Comparison of ENCODE assay signal across 12 mouse cellular contexts in genomic region chr6:133812342-133812741, GRCm38 (mm10). TPM values are rescaled to one million over a fixed set of nuclear protein-coding genes. Genes with fewer than 3 reads are reported as not detected.
DNase-seq lines count a peak whose midpoint lies in the region; ATAC-seq and TF ChIP-seq lines count a peak whose summit lies in the region.
"Had no signal": no experiment of that assay in that cellular context is flagged by ENCODE, and none has a peak within 500 bp of the region (broad histone marks: within the 10 kb centered on the region; RNA-seq: fewer than 3 reads in every experiment).

No protein-coding gene starts in this region.

- H3K4me2 ChIP-seq in kidney, embryonic 15.5 days: no peak overlapping the region
- H3K4me2 ChIP-seq: forebrain, embryonic 12.5 days had no signal

- ATAC-seq in kidney, embryonic 15.5 days (replicated peaks; ENCODE audit: low FRiP score): no peak

- no peak overlapping the region for H3K27ac ChIP-seq in kidney, embryonic 15.5 days
- no peak overlapping the region for H3K27ac ChIP-seq in small intestine, adult 2 months (ENCODE audit: insufficient read depth, low read depth, low read length)
- H3K27ac ChIP-seq: forebrain, embryonic 12.5 days had no signal

- no peak overlapping the region for H3K9ac ChIP-seq in kidney, embryonic 15.5 days
- H3K9ac ChIP-seq: forebrain, embryonic 12.5 days had no signal

- no peak overlapping the region for H3K4me3 ChIP-seq in kidney, embryonic 15.5 days (replicated peaks)
- H3K4me3 ChIP-seq in small intestine, adult 2 months (ENCODE audit: low read depth, low read length): no peak overlapping the region
- H3K4me3 ChIP-seq: forebrain, embryonic 12.5 days; megakaryocyte, embryonic 14.5 days had no signal

- no peak for TF ChIP-seq POLR2A in small intestine, adult 2 months (IDR thresholded peaks at IDR 0.05; ENCODE audit: low read depth, low read length)

- H3K4me1 ChIP-seq in kidney, embryonic 15.5 days: no peaks in the 10 kb centered on the region
- no peaks in the 10 kb centered on the region for H3K4me1 ChIP-seq in small intestine, adult 2 months (ENCODE audit: control insufficient read depth, insufficient read depth, insufficient read length, low read length)
- H3K4me1 ChIP-seq: forebrain, embryonic 12.5 days; megakaryocyte, embryonic 14.5 days had no signal

- DNase-seq in adrenal gland, adult 2 months: peak; percentile 4
- DNase-seq in adrenal gland, adult 8-10 months: no peak
- DNase-seq in kidney, adult 18-20 months: peak; percentile 13
- DNase-seq in right cerebral cortex, adult 2 months (ENCODE audit: low spot score in 2 of 2): peak; percentile 1 to 4
- no peak for DNase-seq in right cerebral cortex, postnatal 25 days
- DNase-seq in gastrocnemius, adult 18-20 months (ENCODE audit: low spot score): no peak
- DNase-seq: heart, postnatal 36 days had no signal

- no peaks in the 10 kb centered on the region for H3K36me3 ChIP-seq in kidney, embryonic 15.5 days
- no peaks in the 10 kb centered on the region for H3K36me3 ChIP-seq in small intestine, adult 2 months (ENCODE audit: control insufficient read depth, insufficient read depth, low read length)
- H3K36me3 ChIP-seq: forebrain, embryonic 12.5 days had no signal

- TF ChIP-seq CTCF in small intestine, adult 2 months (IDR thresholded peaks at IDR 0.05; ENCODE audit: extremely low read depth, insufficient read length, insufficient replicate concordance, low read depth, low read length): peak; percentile 35; the same call in 1 of the 2 replicates

- H3K27me3 ChIP-seq in kidney, embryonic 15.5 days: no peaks in the 10 kb centered on the region
- no peaks in the 10 kb centered on the region for H3K27me3 ChIP-seq in small intestine, adult 2 months (ENCODE audit: control insufficient read depth, insufficient read depth, low read length)
- H3K27me3 ChIP-seq: forebrain, embryonic 12.5 days; megakaryocyte, embryonic 14.5 days had no signal

- 38% methylated on average over 1 of the region's 1 CpGs for WGBS in kidney, embryonic 15.5 days
- WGBS in small intestine, adult 2 months: 36% methylated on average over 1 of the region's 1 CpGs

- H3K9me3 ChIP-seq in kidney, embryonic 15.5 days (replicated peaks): no peaks in the 10 kb centered on the region
- H3K9me3 ChIP-seq: megakaryocyte, embryonic 14.5 days had no signal

RNA-seq across cellular contexts. Expression of gene Kap, which starts 41.2 kb away (rescaled TPM):
- total RNA-seq in adrenal gland, adult 2 months (2021): 1 to 10 TPM in 1 of 2 experiments, not detected in 1; 4.4 TPM
- polyA plus RNA-seq in adrenal gland, adult 2 months (2012; rRNA removed): not detected in 2 replicates
- under 1 TPM in 1 of 4 experiments, not detected in 3; 0.97 TPM for total RNA-seq in adrenal gland, adult 8-10 months (2022)
- polyA plus RNA-seq in kidney, embryonic 15.5 days (2015; fragmentation: Nextera tagmentation; extraction: Ambion mirVana): 0.53 and 0.58 TPM in 2 replicates
- not detected in 2 replicates for polyA plus RNA-seq in small intestine, adult 2 months (2012; rRNA removed)
- 1 to 10 TPM in 1 of 2 experiments, not detected in 1; 6.3 TPM for total RNA-seq in gastrocnemius, adult 18-20 months (2021)
- total RNA-seq: heart, postnatal 36 days; left cerebral cortex, postnatal 14 days had no signal
- polyA plus RNA-seq: forebrain, embryonic 12.5 days had no signal

Comparison
In these comparisons a context has a peak if more than half of its experiments do, and no peak if none do; other contexts are left out.
1. DNase-seq: peak in adrenal gland, adult 2 months (single experiment), kidney, adult 18-20 months (single experiment) and right cerebral cortex, adult 2 months (2 of 2); none in adrenal gland, adult 8-10 months (single experiment), right cerebral cortex, postnatal 25 days (single experiment) and gastrocnemius, adult 18-20 months (single experiment).